ENCODE assay signal across 10 mouse cellular contexts in the genomic region with DNA sequence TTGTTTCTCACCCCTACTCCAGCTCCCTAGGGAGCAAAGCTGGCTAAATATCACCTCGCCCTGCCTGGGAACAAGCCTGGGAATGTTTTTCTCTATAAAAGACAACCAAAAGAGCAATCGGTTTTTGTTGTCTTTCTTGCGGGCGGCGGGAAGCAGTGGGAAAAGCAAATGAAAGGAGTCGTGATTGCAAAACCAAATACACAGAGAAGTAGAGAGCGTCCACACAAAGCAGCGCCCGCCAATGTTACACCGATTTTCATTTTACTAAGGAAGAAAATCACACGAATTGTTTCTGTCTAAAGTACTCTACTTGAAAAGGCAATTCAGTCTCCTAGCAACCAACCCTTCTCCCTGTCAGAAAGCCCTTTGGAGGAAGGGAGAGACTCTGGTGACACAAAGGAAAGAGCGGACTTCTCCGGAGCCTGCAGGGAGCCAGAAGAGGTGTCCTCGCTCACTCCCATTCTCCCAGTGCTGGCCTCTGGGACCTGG. TPM values are rescaled to one million over a fixed set of nuclear protein-coding genes. Genes with fewer than 3 reads are reported as not detected.
A peak's percentile ranks its signal among the peaks of the same experiment; 100 is the strongest.
DNase-seq lines count a peak whose midpoint lies in the region; ATAC-seq and TF ChIP-seq lines count a peak whose summit lies in the region.
"Had no signal": no experiment of that assay in that cellular context is flagged by ENCODE, and none has a peak within 500 bp of the region (broad histone marks: within the 10 kb centered on the region; RNA-seq: fewer than 3 reads in every experiment).

No protein-coding gene starts in this region.

- no peak overlapping the region for H3K27ac ChIP-seq in heart, embryonic 15.5 days
- H3K27ac ChIP-seq in intestine, embryonic 15.5 days: no peak overlapping the region
- H3K27ac ChIP-seq in midbrain, postnatal 0 days (ENCODE audit: low read depth, low read length): peak overlapping the region; percentile 65

- intact Hi-C loops in heart, postnatal 36 days (cut with DNase I): no loop called here

- no peaks in the 10 kb centered on the region for H3K4me1 ChIP-seq in heart, embryonic 15.5 days (replicated peaks)
- H3K4me1 ChIP-seq in intestine, embryonic 15.5 days (replicated peaks): no peaks in the 10 kb centered on the region
- H3K4me1 ChIP-seq in midbrain, postnatal 0 days (ENCODE audit: insufficient read depth, low read length): peaks cover 8% of the 10 kb centered on the region; the same call in 1 of the 2 replicates

- no peak overlapping the region for H3K9ac ChIP-seq in heart, embryonic 15.5 days
- peak overlapping the region; percentile 23 for H3K9ac ChIP-seq in intestine, embryonic 15.5 days
- 0 out of 2 replicates have a peak overlapping the region, but pooled peaks have one; percentile 30 for H3K9ac ChIP-seq in midbrain, postnatal 0 days (replicated peaks; ENCODE audit: low read length, poor library complexity, severe bottlenecking)

- peak overlapping the region; percentile 48 for H3K4me2 ChIP-seq in heart, embryonic 15.5 days
- peak overlapping the region; percentile 42 for H3K4me2 ChIP-seq in intestine, embryonic 15.5 days (replicated peaks)
- peak overlapping the region; percentile 58 for H3K4me2 ChIP-seq in midbrain, postnatal 0 days (ENCODE audit: low read depth, low read length, poor library complexity, severe bottlenecking)

- TF ChIP-seq CTCF in midbrain, postnatal 0 days (IDR thresholded peaks at IDR 0.05): no peak

- whole genome bisulfite sequencing in heart, embryonic 15.5 days: 13% methylated on average over 14 of the region's 14 CpGs
- WGBS in intestine, embryonic 15.5 days: 16% methylated on average over 14 of the region's 14 CpGs
- WGBS in midbrain, postnatal 0 days: 4% methylated on average over 14 of the region's 14 CpGs

- H3K9me3 ChIP-seq in heart, embryonic 15.5 days (replicated peaks): no peaks in the 10 kb centered on the region
- no peaks in the 10 kb centered on the region for H3K9me3 ChIP-seq in intestine, embryonic 15.5 days
- H3K9me3 ChIP-seq in midbrain, postnatal 0 days (ENCODE audit: low read length): no peaks in the 10 kb centered on the region

- no peak for ATAC-seq in heart, embryonic 15.5 days (replicated peaks; ENCODE audit: insufficient number of reproducible peaks, insufficient read depth, low FRiP score, low read depth)
- ATAC-seq in intestine, embryonic 15.5 days: no peak; the same call in 1 of the 2 replicates
- peak; percentile 71; the same call in 1 of the 2 replicates for ATAC-seq in midbrain, postnatal 0 days (ENCODE audit: low FRiP score)
- no peak for ATAC-seq in megakaryocyte, adult 5-6 weeks (ENCODE audit: poor library complexity, severe bottlenecking)

- H3K4me3 ChIP-seq in heart, embryonic 15.5 days: peak overlapping the region; percentile 24
- peak overlapping the region; percentile 0; the same call in 1 of the 2 replicates for H3K4me3 ChIP-seq in intestine, embryonic 15.5 days (replicated peaks)
- peak overlapping the region; percentile 34 for H3K4me3 ChIP-seq in midbrain, postnatal 0 days (ENCODE audit: low read depth, low read length)

- H3K27me3 ChIP-seq in heart, embryonic 15.5 days: 0 out of 2 replicates have a peak, but pooled peaks cover 3% of the 10 kb centered on the region
- H3K27me3 ChIP-seq in intestine, embryonic 15.5 days (replicated peaks): no peaks in the 10 kb centered on the region
- no peaks in the 10 kb centered on the region for H3K27me3 ChIP-seq in midbrain, postnatal 0 days (ENCODE audit: insufficient read depth, low read length)

- H3K36me3 ChIP-seq in heart, embryonic 15.5 days: no peaks in the 10 kb centered on the region
- no peaks in the 10 kb centered on the region for H3K36me3 ChIP-seq in intestine, embryonic 15.5 days
- no peaks in the 10 kb centered on the region for H3K36me3 ChIP-seq in midbrain, postnatal 0 days (ENCODE audit: insufficient read depth, low read length)

- no peak for DNase-seq in heart, postnatal 36 days
- DNase-seq in embryo, embryonic 9.5 days (ENCODE audit: extremely low spot score): peak; percentile 56
- peak; percentile 72 for DNase-seq in midbrain, postnatal 0 days (ENCODE audit: low spot score)
- no peak for DNase-seq in kidney, postnatal 10 days
- DNase-seq in spleen, adult 18-20 months: no peak

RNA-seq across cellular contexts. Expression of a gene that starts 29.2 kb away (rescaled TPM):
- polyA plus RNA-seq in heart, embryonic 15.5 days (2015; fragmentation: Nextera tagmentation; extraction: Ambion mirVana): 0.11 and 0.22 TPM in 2 replicates
- under 1 TPM; 0.54 to 0.75 TPM for total RNA-seq in heart, postnatal 36 days (2021)
- 0.10 and 0.16 TPM in 2 replicates for polyA plus RNA-seq in intestine, embryonic 15.5 days (2015; fragmentation: Nextera tagmentation; extraction: Ambion mirVana)
- 7.6 and 8.7 TPM in 2 replicates for total RNA-seq in midbrain, postnatal 0 days (2014; rRNA removed)
- polyA plus RNA-seq in midbrain, postnatal 0 days (2015; fragmentation: Nextera tagmentation; extraction: Ambion mirVana): 0.45 and 0.54 TPM in 2 replicates
- total RNA-seq in megakaryocyte, adult 5-6 weeks (2015): not detected in 2 replicates
- total RNA-seq in megakaryocyte, adult 5-6 weeks (2017): not detected in 2 replicates

RNA-seq across cellular contexts. Expression of a gene that starts 43.3 kb away (rescaled TPM):
- polyA plus RNA-seq in heart, embryonic 15.5 days (2015; fragmentation: Nextera tagmentation; extraction: Ambion mirVana): 50.4 and 61.6 TPM in 2 replicates
- 10 to 100 TPM; 27.7 to 28.4 TPM for total RNA-seq in heart, postnatal 36 days (2021)
- polyA plus RNA-seq in intestine, embryonic 15.5 days (2015; fragmentation: Nextera tagmentation; extraction: Ambion mirVana): 87.4 and 88.3 TPM in 2 replicates
- total RNA-seq in midbrain, postnatal 0 days (2014; rRNA removed): 65.7 and 78.7 TPM in 2 replicates
- 76.9 and 78.0 TPM in 2 replicates for polyA plus RNA-seq in midbrain, postnatal 0 days (2015; fragmentation: Nextera tagmentation; extraction: Ambion mirVana)
- total RNA-seq in megakaryocyte, adult 5-6 weeks (2015): 34.9 and 44.2 TPM in 2 replicates
- total RNA-seq in megakaryocyte, adult 5-6 weeks (2017): 48.3 and 59.0 TPM in 2 replicates

RNA-seq across cellular contexts. Expression of a gene that starts 48.9 kb away (rescaled TPM):
- 0.33 and 2.8 TPM in 2 replicates for polyA plus RNA-seq in heart, embryonic 15.5 days (2015; fragmentation: Nextera tagmentation; extraction: Ambion mirVana)
- total RNA-seq in heart, postnatal 36 days (2021): not detected
- 7.0 and 9.4 TPM in 2 replicates for polyA plus RNA-seq in intestine, embryonic 15.5 days (2015; fragmentation: Nextera tagmentation; extraction: Ambion mirVana)
- not detected in 2 replicates for total RNA-seq in midbrain, postnatal 0 days (2014; rRNA removed)
- polyA plus RNA-seq in midbrain, postnatal 0 days (2015; fragmentation: Nextera tagmentation; extraction: Ambion mirVana): not detected in 2 replicates
- total RNA-seq in megakaryocyte, adult 5-6 weeks (2015): not detected in 2 replicates
- total RNA-seq in megakaryocyte, adult 5-6 weeks (2017): not detected in 2 replicates
- total RNA-seq: ES-E14 had no signal
- polyA plus RNA-seq: frontal cortex, adult 2 months had no signal

Comparison
In these comparisons a context has a peak if more than half of its experiments do, and no peak if none do; other contexts are left out.
1. DNase-seq: peak in embryo, embryonic 9.5 days (single experiment) and midbrain, postnatal 0 days (single experiment); none in heart, postnatal 36 days (0 of 2), kidney, postnatal 10 days (single experiment) and spleen, adult 18-20 months (0 of 2).
2. Peak in every context shown above with its lines, with median percentiles within 50 percentile points of each other: H3K4me2 ChIP-seq and H3K4me3 ChIP-seq.